Mouse (Mus musculus) midbrain, embryonic 13.5 days (tissue): ENCODE measurements at regions not wholly inside any gene's neighbourhood (a gene's known extent, or its start where the extent isn't known, plus 50 kb on each side); places are given as distances from the start of the nearest gene placed in this dataset.

ENCODE experiments used
- ATAC-seq: fragments of 200-750 bp; cut with Nextera tagmentation; 2 replicates; pipeline ENCODE4 v1.8.0; 2017; ENCODE audit warnings: mild to moderate bottlenecking, moderate TSS enrichment, moderate library complexity
- H3K27ac ChIP-seq: fragments of 300-500 bp; sonication (generic); 2 replicates; pipeline ENCODE4 v1.5.1; 2015; ENCODE audit warnings: inconsistent platforms, mild to moderate bottlenecking, moderate library complexity
- H3K27me3 ChIP-seq: fragments of 300-500 bp; sonication (generic); 2 replicates; pipeline ENCODE4 v1.6.1; 2015; ENCODE audit warnings: mild to moderate bottlenecking, inconsistent platforms
- H3K36me3 ChIP-seq: fragments of 300-500 bp; sonication (generic); 2 replicates; pipeline ENCODE4 v1.6.1; 2015; ENCODE audit warnings: mild to moderate bottlenecking, inconsistent platforms
- H3K4me1 ChIP-seq: fragments of 300-500 bp; sonication (generic); replicated peaks from 2 replicates; pipeline ENCODE4 v1.6.1; 2015; ENCODE audit warnings: inconsistent platforms
- H3K4me2 ChIP-seq: fragments of 300-500 bp; sonication (generic); replicated peaks from 2 replicates; pipeline ENCODE4 v1.6.1; 2015; ENCODE audit warnings: moderate library complexity, mild to moderate bottlenecking, inconsistent platforms
- H3K4me3 ChIP-seq: fragments of 300-500 bp; sonication (generic); replicated peaks from 2 replicates; pipeline ENCODE4 v1.5.1; 2015; ENCODE audit warnings: mild to moderate bottlenecking, inconsistent platforms
- H3K9ac ChIP-seq: fragments of 300-500 bp; sonication (generic); replicated peaks from 2 replicates; pipeline ENCODE4 v1.6.1; 2015; ENCODE audit warnings: mild to moderate bottlenecking, inconsistent platforms
- H3K9me3 ChIP-seq: fragments of 300-500 bp; sonication (generic); 2 replicates; pipeline ENCODE4 v1.6.1; 2016; ENCODE audit warnings: mild to moderate bottlenecking, inconsistent platforms
- WGBS: fragments of 180-500 bp; shearing (Covaris S2); methylation state at CpG from one replicate; pipeline ENCODE4 v1.1.7; 2015; 5-methylcytosine and 5-hydroxymethylcytosine counted together

DNA sequence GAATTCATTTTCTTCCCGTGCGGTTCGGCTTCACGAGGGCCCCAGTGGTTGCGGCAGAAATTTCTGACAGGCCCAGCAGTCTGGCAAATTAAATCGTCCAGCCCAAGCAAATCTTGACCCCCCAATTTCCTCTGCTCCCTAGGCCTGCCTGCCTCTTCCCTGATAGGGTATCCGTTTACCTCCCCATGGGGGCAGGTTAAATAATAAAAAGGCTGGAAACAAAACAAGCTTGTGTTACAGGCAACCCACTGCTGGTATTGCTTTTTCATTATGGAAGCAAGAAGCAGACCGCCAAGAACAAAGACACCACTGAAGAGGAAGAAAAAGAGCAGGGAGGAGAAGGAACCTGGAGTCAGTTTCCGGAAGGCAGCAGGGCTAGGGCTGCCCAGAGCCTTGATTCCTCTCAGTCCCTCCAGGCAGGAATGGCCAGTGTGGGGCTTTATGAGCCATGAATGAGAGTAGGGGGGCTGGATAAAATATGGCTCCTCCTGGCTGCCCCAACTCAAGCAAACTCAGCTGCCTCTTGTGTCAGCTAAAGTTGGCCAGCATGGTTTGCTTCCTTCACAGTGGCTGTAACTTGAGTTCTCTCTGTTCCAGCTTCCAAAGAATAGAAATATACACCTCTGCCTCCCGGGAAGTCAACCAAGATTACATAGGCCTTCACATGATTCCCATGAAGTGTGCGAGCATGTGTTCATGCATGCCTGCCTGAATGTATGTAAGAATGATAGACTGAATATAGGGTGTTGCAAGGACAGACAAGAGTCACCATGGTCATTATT is 474.5 kb upstream of the Cdh4 start:
- no peak overlapping the region for H3K4me3 ChIP-seq
- WGBS = 54% methylated on average over 11 of the region's 11 CpGs
- H3K9ac ChIP-seq = no peak overlapping the region
- H3K27me3 ChIP-seq = no peaks in the 10 kb centered on the region
- peaks cover 10% of the 10 kb centered on the region; the same call in 1 of the 2 replicates for H3K4me1 ChIP-seq
- no peaks in the 10 kb centered on the region for H3K9me3 ChIP-seq
- no peaks in the 10 kb centered on the region for H3K36me3 ChIP-seq
- H3K4me2 ChIP-seq = no peak overlapping the region
- H3K27ac ChIP-seq = no peak overlapping the region
- ATAC-seq = no peak

DNA sequence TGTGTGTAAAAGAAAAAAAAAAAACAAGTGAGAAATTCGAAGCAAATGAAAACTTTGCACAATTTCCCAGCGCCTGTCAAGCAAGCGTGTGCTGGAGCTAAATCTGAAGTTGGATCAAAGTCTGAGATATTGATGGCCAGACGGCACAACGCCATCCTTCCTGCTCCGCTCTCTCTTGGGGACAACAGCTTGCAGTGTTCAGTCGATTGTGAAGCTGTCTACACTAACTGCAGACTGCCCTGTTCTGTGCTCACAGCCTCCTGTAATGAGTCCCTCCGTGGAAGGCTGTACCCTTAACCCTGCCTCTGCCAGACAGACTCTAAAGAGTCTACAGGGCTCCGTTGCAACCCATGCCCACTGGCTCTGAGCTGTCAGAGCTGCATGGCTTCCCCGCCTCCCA is 472.5 kb upstream of the Cdh4 start:
- no peak overlapping the region for H3K27ac ChIP-seq
- no peak for ATAC-seq
- no peaks in the 10 kb centered on the region for H3K9me3 ChIP-seq
- H3K27me3 ChIP-seq = no peaks in the 10 kb centered on the region
- H3K4me3 ChIP-seq = no peak overlapping the region
- H3K4me2 ChIP-seq = no peak overlapping the region
- H3K4me1 ChIP-seq = peaks cover 10% of the 10 kb centered on the region; the same call in 1 of the 2 replicates
- H3K9ac ChIP-seq = no peak overlapping the region
- 70% methylated on average over 10 of the region's 10 CpGs for WGBS
- no peaks in the 10 kb centered on the region for H3K36me3 ChIP-seq

DNA sequence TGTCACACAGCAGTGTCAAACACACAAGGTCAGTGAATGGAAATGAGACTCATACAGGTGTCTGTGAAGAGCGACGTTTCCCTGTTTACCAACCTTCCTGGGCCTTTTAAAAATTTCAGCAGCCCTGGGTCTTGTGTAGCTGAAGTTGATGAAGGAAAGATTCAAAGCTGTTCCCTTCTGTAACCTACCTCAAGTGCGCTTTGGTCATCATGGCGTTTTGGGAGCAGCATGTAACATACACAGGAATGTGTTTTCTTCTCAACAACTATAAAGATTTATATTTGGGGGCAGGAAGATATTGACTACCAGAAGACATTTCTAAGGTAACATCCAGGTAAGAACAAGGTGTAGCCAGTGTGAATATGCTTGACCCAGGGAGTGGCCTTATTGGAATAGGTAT is 466.9 kb upstream of the Cdh4 start:
- no peak overlapping the region for H3K9ac ChIP-seq
- no peaks in the 10 kb centered on the region for H3K36me3 ChIP-seq
- WGBS = 95% methylated on average over 4 of the region's 4 CpGs
- H3K4me3 ChIP-seq = no peak overlapping the region
- no peaks in the 10 kb centered on the region for H3K9me3 ChIP-seq
- ATAC-seq = no peak
- H3K4me2 ChIP-seq = no peak overlapping the region
- no peaks in the 10 kb centered on the region; the same call in 1 of the 2 replicates for H3K4me1 ChIP-seq
- H3K27me3 ChIP-seq = no peaks in the 10 kb centered on the region
- no peak overlapping the region for H3K27ac ChIP-seq

DNA sequence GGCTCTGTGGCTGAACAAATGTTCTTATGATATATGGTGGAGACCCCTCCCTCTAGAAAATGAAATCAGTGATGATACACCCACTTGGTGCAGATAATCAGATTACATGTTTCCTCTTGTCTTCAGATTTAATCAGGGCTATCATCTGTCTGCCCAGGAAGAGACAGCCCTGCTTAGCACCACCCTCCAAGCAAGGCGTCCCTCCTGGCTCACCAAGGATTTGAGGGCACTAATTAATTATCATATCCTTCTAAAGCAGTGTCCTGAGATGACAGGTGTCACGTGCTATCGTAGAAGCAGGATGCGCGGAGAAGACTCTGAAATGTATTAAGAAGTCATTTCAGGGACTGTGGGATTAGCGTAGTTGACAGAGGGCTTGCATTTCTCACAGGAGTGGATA is 466.2 kb upstream of the Cdh4 start:
- no peak overlapping the region for H3K4me3 ChIP-seq
- WGBS = 53% methylated on average over 6 of the region's 6 CpGs
- H3K27me3 ChIP-seq = no peaks in the 10 kb centered on the region
- no peak overlapping the region for H3K27ac ChIP-seq
- H3K9me3 ChIP-seq = no peaks in the 10 kb centered on the region
- H3K36me3 ChIP-seq = no peaks in the 10 kb centered on the region
- H3K4me1 ChIP-seq = no peaks in the 10 kb centered on the region; the same call in 1 of the 2 replicates
- H3K9ac ChIP-seq = no peak overlapping the region
- ATAC-seq = no peak
- no peak overlapping the region for H3K4me2 ChIP-seq

DNA sequence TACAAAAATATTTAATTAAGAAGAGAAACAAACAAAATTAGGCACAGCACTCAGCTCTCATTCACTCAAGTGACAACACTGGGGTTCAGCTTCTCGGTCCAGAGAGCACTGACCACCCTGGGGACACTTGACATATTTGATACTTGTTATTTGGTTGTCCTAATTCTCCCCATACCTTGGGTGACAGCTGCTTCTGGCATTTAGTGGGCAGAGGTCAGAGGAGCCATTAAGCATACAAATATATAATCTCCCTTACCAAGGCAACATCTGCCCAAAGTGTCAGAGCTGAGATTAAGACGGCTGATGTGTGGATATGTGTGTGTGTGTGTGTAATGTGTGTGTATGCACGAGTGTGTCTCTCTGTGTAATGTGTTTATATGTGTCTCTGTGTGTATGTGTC is 465.7 kb upstream of the Cdh4 start:
- Histone ChIP-seq H3K4me1 (no peaks in the 10 kb centered on the region; the same call in 1 of the 2 replicates), H3K27ac (no peak overlapping the region), H3K4me2 (no peak overlapping the region), H3K9ac (no peak overlapping the region), H3K36me3 (no peaks in the 10 kb centered on the region), H3K4me3 (no peak overlapping the region), H3K9me3 (no peaks in the 10 kb centered on the region), H3K27me3 (no peaks in the 10 kb centered on the region)
- WGBS = 77% methylated on average over 3 of the region's 3 CpGs
- ATAC-seq = no peak

DNA sequence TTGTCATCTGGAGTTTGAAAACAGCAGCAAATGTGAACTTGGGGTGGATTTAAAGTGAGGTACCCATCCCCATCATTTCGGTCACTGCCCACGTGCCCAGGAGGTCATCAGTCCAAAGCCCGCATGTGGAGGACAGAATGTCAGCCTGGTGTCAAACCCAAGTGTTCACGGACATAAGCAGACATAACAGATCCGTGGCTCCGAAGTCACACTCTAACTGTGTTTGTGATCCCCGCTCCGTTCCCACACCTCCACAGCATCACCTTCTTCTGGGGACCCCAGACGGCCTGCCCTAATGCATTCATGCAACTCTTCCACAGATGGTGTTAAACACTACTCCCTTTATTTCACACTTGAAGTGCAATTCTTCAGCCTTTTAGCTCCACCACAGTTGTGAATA is 462.8 kb upstream of the Cdh4 start:
- Histone ChIP-seq H3K9me3 (no peaks in the 10 kb centered on the region), H3K27ac (no peak overlapping the region), H3K4me1 (peaks cover 4% of the 10 kb centered on the region), H3K4me3 (no peak overlapping the region), H3K9ac (no peak overlapping the region), H3K36me3 (no peaks in the 10 kb centered on the region), H3K27me3 (no peaks in the 10 kb centered on the region), H3K4me2 (no peak overlapping the region)
- WGBS = 90% methylated on average over 9 of the region's 9 CpGs
- no peak for ATAC-seq

DNA sequence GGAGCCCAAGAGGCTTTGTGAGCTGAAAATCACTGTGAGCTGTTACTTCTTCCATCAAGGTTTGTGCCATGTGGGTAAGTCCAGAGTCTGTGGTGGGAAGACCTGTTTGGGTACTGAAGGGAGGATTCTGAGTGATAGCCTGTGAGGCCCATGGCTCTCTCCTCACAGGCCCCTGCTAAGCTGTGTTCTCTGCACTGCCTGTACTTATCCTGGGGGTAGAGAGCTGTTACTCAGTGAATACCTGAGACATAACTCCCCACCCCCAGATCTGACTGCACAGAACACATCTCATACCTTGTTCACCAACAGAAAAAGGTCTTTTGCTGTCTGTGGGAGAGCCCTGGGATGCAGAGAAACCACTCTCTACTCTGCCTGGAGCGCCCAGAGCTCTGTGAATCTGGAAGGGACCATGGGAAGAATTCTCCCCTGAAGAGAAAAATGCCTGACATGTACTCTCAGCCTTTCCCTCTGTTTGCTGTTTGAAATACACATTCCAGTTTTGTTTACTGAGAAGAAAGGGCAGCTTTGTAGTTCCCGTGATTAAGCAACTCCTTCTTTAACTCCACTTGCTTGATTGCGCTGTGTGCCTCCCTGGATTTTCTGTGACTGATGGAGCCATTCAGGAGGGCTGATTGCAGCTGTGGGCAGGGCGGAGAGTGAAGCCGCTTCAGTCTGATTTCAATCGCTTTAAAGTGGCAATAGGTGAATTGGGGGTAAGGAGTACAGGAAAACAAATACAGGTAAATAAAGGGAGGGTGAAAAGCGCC is 460.3 kb upstream of the Cdh4 start:
- no peak overlapping the region for H3K27ac ChIP-seq

DNA sequence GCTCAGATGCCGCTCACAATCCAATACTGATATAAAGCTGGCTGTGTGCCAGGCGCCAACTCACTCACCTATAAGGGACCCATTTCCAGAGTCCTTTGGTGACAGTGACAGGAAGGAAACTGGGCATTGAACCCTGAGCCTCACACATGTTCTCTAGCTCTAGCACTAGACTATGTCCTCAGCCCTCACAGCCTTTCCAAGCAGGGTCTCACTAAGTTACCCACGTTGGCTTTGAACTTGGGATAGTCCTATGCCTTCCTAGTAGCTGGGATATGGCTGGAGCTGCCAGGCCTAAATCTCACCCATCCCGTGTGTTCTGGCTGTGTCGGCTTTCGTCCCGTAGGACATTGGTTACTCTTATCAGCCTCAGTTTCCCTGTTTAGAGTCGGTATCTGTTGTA is 458.4 kb upstream of the Cdh4 start:
- H3K36me3 ChIP-seq = no peaks in the 10 kb centered on the region
- no peak for ATAC-seq
- peaks cover 10% of the 10 kb centered on the region for H3K4me1 ChIP-seq
- no peak overlapping the region for H3K4me3 ChIP-seq
- H3K9me3 ChIP-seq = no peaks in the 10 kb centered on the region
- no peak overlapping the region for H3K4me2 ChIP-seq
- no peak overlapping the region for H3K9ac ChIP-seq
- H3K27me3 ChIP-seq = no peaks in the 10 kb centered on the region
- H3K27ac ChIP-seq = no peak overlapping the region
- 93% methylated on average over 8 of the region's 8 CpGs for WGBS

More for the DNA sequence above, 460.3 kb upstream of the Cdh4 start:
- Histone ChIP-seq H3K4me1 (peaks cover 4% of the 10 kb centered on the region), H3K4me3 (no peak overlapping the region), H3K27me3 (no peaks in the 10 kb centered on the region), H3K9ac (no peak overlapping the region), H3K4me2 (no peak overlapping the region), H3K36me3 (no peaks in the 10 kb centered on the region), H3K9me3 (no peaks in the 10 kb centered on the region)
- WGBS = 38% methylated on average over 7 of the region's 7 CpGs
- ATAC-seq = no peak

DNA sequence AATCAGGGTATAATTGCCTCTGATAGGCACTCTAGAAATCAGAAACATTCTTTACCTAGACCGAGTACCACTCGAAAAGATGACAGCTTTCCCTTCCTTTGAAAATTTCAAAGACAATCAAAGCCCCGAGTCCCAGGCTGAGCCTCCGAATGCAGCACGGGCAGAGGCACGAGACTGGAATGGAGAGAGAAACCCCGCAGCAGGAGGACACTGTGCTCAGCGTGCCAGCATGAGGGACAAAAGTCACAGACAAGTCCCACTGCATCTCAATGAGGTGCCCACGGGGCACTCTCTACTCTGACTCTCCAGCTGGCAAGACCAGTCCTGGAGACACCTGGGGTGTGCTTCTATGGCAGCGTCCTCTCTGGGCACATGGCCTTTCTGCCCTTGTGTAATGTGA is 454.3 kb upstream of the Cdh4 start:
- H3K27me3 ChIP-seq = no peaks in the 10 kb centered on the region
- no peak overlapping the region for H3K9ac ChIP-seq
- no peak overlapping the region for H3K27ac ChIP-seq
- 57% methylated on average over 10 of the region's 10 CpGs for WGBS
- H3K4me1 ChIP-seq = peaks cover 16% of the 10 kb centered on the region
- H3K36me3 ChIP-seq = no peaks in the 10 kb centered on the region
- H3K9me3 ChIP-seq = no peaks in the 10 kb centered on the region
- ATAC-seq = no peak
- H3K4me3 ChIP-seq = no peak overlapping the region
- H3K4me2 ChIP-seq = no peak overlapping the region

DNA sequence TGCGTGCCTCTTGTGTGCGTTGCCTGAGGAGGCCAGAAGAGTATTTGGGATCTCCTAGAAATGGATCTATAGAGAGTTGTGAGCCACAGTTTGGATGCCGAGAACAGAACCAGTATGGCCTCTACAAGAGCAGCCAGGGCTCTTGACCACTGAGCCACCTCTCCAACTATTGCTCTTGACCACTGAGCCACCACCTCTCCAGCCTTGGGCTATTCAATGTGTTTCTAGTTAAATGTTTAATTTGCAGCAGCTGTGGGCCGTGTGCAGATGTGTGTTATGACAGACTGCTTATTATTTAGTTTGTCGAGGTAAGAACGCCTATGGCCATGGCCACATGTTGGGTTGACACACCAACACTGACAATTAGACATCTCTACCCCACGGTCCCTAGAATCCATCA is 452.9 kb upstream of the Cdh4 start:
- Histone ChIP-seq H3K4me3 (no peak overlapping the region), H3K4me1 (peaks cover 18% of the 10 kb centered on the region), H3K36me3 (no peaks in the 10 kb centered on the region), H3K9me3 (no peaks in the 10 kb centered on the region), H3K9ac (no peak overlapping the region), H3K27me3 (no peaks in the 10 kb centered on the region), H3K4me2 (no peak overlapping the region), H3K27ac (no peak overlapping the region)
- ATAC-seq = no peak
- WGBS = 90% methylated on average over 7 of the region's 7 CpGs

DNA sequence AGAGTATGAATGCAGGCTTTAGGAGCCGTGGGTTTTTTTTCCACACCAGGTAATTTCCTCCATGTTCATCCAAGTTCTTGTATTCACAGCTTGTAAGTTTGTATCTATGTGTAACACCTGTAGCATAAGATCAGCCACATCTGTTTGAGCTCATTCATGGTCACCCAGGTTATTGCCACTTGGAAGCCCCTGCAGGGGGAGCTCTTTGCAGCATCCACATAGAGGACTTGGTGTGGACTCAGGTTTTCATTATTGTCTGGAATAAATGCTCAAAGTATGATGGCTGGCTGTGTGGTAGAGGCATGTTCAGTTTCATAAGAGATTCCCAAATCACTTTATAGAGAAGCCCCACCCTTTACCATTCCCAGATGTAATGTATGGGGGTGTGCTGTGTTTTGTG is 452.4 kb upstream of the Cdh4 start:
- Histone ChIP-seq H3K36me3 (no peaks in the 10 kb centered on the region), H3K9ac (no peak overlapping the region), H3K4me2 (no peak overlapping the region), H3K9me3 (no peaks in the 10 kb centered on the region), H3K4me1 (peaks cover 18% of the 10 kb centered on the region), H3K4me3 (no peak overlapping the region), H3K27me3 (no peaks in the 10 kb centered on the region), H3K27ac (no peak overlapping the region)
- WGBS = 83% methylated on average over 1 of the region's 1 CpGs
- no peak for ATAC-seq

DNA sequence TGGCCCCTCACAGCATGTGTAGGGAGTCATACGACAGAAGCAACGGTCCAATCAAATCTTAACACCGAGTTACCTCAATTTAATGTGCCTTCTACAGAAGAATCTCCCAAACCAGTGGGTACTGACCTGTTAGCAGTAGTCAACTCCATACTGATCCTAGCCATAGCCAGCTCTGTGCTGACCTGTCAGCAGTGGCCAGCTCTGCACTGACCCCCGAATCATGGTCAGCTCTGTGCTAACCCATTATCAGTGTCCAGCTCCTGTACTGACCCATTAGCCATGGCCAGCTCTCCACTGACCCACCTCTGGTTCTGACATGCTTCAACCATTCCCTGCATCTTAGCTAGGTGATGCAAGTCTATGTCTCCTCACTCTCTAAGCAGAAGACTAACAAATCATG is 451.3 kb upstream of the Cdh4 start:
- Histone ChIP-seq H3K9ac (no peak overlapping the region), H3K4me1 (peaks cover 18% of the 10 kb centered on the region), H3K27ac (no peak overlapping the region), H3K4me2 (no peak overlapping the region), H3K4me3 (no peak overlapping the region), H3K27me3 (no peaks in the 10 kb centered on the region), H3K9me3 (no peaks in the 10 kb centered on the region), H3K36me3 (no peaks in the 10 kb centered on the region)
- peak; percentile 50; the same call in 1 of the 2 replicates for ATAC-seq
- 91% methylated on average over 4 of the region's 4 CpGs for WGBS
